Mouse (Mus musculus) kidney, postnatal 10 days (tissue): ENCODE measurements at regions not wholly inside any gene's neighbourhood (a gene's known extent, or its start where the extent isn't known, plus 50 kb on each side); places are given as distances from the start of the nearest gene placed in this dataset.
"Not testable (repeated sequence)": the region's sequence is repeated elsewhere in the genome, so short reads cannot be mapped to it uniquely, and the experiment has no call there.

Experiments used
- DNase-seq: peaks from one replicate; pipeline ENCODE4 v3.0.0; 2021; ENCODE audit warnings: mixed read lengths

DNA sequence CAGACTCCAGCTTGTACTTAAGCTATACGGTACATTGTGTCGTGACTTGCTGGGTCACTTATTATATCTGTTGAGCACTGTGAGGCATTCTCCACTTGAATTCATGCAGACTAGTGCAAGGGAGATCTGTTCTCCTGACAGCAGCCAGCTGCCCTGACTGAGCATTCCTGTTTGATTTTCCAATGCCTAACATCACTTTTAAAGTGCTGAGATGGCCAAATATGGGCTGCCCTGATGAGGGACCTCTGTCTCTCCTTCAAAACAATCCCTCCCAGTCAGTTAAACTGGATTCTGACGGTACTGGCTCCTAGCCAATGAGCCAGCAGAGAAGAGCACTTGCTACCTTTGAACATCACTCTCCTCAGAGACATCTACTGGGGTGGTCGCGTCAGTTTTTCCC is 57.6 kb upstream of the Lekr1 start:
- peak; percentile 37 for DNase-seq

DNA sequence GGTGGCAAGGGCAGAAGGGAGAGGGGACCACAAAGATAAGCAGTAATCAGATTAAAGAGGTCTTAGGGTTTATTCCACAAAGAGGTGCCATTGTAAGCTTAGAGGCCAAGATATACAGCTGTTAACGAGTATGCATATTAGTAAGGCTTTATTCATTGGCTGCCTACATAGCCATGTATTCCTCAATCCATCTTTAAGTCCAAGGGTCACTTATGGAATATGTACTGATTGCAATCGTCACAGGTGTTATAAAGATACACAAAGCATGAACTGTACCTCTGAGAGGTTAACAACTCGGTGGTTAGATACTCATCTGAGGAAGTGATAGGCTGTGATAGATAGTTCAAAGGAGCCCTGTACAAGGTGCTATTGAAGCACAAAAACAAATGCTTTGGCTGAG is 54.3 kb upstream of the Lekr1 start:
- DNase-seq = no peak

DNA sequence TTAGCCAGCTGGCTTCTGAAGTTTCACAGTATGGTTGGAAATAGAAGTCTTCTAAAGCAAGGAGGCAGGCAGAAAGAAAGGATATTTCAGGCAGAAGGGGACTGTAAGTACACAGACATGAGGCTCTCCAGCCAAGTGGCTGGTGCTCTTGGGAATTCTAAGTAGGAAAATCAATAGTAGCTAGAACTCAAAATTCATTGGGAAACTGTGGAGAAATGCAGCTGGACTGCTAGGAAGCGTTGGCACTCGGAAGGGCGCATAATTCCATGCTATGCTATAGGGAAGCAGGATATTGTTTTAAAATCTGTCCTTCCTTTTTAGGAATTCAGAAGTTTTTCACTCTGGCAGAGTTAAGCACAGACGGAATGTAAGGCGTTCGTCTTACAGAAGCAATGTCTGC is 53.6 kb upstream of the Lekr1 start:
- DNase-seq = no peak

DNA sequence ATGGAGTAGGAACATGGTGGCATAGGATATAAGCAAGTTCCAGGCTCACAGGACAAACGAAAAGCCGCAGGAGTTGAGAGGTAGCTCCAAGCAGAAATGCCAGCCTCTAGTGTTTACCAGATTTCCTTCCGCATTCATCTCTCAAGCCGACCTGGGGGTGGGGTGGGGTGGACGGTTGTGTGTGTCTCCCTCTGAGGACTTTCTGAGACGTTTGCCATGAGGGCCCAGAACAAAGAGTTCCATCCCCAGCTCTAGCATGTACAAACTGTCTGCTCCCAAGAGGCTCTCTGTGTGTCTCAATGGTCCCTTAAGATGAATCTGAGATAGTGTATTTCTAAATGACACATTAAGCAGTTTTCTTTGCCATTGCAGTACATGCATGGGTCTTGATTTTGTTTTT is 53.1 kb upstream of the Lekr1 start:
- no peak for DNase-seq

DNA sequence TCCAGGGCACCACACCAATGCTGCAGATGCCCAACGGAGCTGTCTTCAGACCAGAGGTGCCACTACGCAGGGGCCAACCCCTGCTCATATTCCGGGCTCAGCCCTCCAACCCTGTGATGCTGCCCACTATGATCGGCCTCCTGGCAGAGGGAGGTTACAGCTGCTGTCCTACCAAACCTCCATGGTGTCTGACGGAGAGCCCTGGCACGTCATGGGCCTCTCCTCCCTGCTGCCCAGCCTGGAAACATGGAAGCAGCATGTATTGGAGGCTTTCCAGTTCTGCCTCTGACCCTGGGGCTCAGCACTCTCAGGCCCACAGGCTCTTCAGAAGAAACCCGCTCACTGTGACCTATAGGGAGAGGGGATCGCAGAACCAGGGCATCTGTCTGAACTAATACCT is 51.1 kb upstream of the Lekr1 start:
- not testable (repeated sequence) for DNase-seq
